Mouse (Mus musculus) hindbrain, embryonic 11.5 days (tissue): ENCODE measurements around the gene Tpsb2. TPM values are rescaled to one million over a fixed set of nuclear protein-coding genes. Genes with fewer than 3 reads are reported as not detected.

Experiments used
- polyA plus RNA-seq: library from polyadenylated mRNA; unstranded; fragments of >200 nt; fragmentation: Nextera tagmentation; extraction: Ambion mirVana; gene quantifications from 2 replicates; pipeline ENCODE4 v1.2.1, GENCODE M21; 2014

Tpsb2 gene
- polyA plus RNA-seq, 1 experiment from 2014 or later = not detected

Other genes starting within 250 kb of the Tpsb2 start
- not detected in 2 replicates for gene Ptx4, start 245.5 kb upstream of the Tpsb2 start, polyA plus RNA-seq
- 16.6 and 18.7 TPM in 2 replicates for gene Clcn7, start 232.9 kb upstream of the Tpsb2 start, polyA plus RNA-seq
- gene Ccdc154, start 203.8 kb upstream of the Tpsb2 start, polyA plus RNA-seq = not detected in 2 replicates
- gene Gm38655, start 190.8 kb upstream of the Tpsb2 start, polyA plus RNA-seq = not detected in 2 replicates
- 35.2 and 36.4 TPM in 2 replicates for gene BC003965, start 181.8 kb upstream of the Tpsb2 start, polyA plus RNA-seq
- gene Unkl, start 177.9 kb upstream of the Tpsb2 start, polyA plus RNA-seq = 4.3 and 4.5 TPM in 2 replicates
- 51.5 and 57.2 TPM in 2 replicates for gene Gnptg, start 126.2 kb upstream of the Tpsb2 start, polyA plus RNA-seq
- 60.3 and 64.9 TPM in 2 replicates for gene Tsr3, start 126.1 kb upstream of the Tpsb2 start, polyA plus RNA-seq
- 2.0 and 4.4 TPM in 2 replicates for gene Baiap3, start 109.9 kb upstream of the Tpsb2 start, polyA plus RNA-seq
- gene Ube2i, start 91.7 kb upstream of the Tpsb2 start, polyA plus RNA-seq = 781 and 835 TPM in 2 replicates
- not detected in 2 replicates for gene Prss34, start 67.9 kb upstream of the Tpsb2 start, polyA plus RNA-seq
- not detected in 2 replicates for gene Prss28, start 57.7 kb upstream of the Tpsb2 start, polyA plus RNA-seq
- gene Prss29, start 47.7 kb upstream of the Tpsb2 start, polyA plus RNA-seq = not detected in 2 replicates
- not detected in 2 replicates for gene Tpsab1, start 20.7 kb upstream of the Tpsb2 start, polyA plus RNA-seq
- 0.69 TPM in 1 of 2 replicates, not detected in the other for gene Tpsg1, start 3.0 kb downstream of the Tpsb2 start, polyA plus RNA-seq
- 5.9 and 6.5 TPM in 2 replicates for gene Cacna1h, start 67.5 kb downstream of the Tpsb2 start, polyA plus RNA-seq
- gene Tekt4, start 88.3 kb downstream of the Tpsb2 start, polyA plus RNA-seq = 1.3 and 1.8 TPM in 2 replicates
- gene Sstr5, start 131.0 kb downstream of the Tpsb2 start, polyA plus RNA-seq = 0.07 and 0.12 TPM in 2 replicates
- 7.1 TPM in 2 replicates for gene Sox8, start 204.4 kb downstream of the Tpsb2 start, polyA plus RNA-seq
- 23.1 and 26.9 TPM in 2 replicates for gene Lmf1, start 212.8 kb downstream of the Tpsb2 start, polyA plus RNA-seq